Mouse (Mus musculus) cerebellum, adult 8-10 months (tissue): ENCODE measurements around the gene Mrpl32.

Experiments used
- DNase-seq: peaks from one replicate; pipeline ENCODE4 v3.0.0; 2022

Gene Mrpl32

GRCm38 (mm10) chr13:14612926-14613529 lies at the start of gene Mrpl32, which contains the start of gene Psma2:
Gene Mrpl32, minus strand, starts transcription at chr13:14613165.
Gene Psma2, plus strand, starts transcription at chr13:14613240.
- peak; percentile 97 for DNase-seq

GRCm38 (mm10) chr13:14649301-14649700 lies 36.3 kb upstream of the Mrpl32 start:
- DNase-seq = no peak

- no peak for DNase-seq
These were observed 27.0 kb upstream of the Mrpl32 start for GRCm38 (mm10) chr13:14639998-14640397.

- DNase-seq = peak; percentile 93
These were observed 17.0 kb upstream of the Mrpl32 start, which contains the start of gene AW209491 for GRCm38 (mm10) chr13:14629726-14630641. Gene AW209491, plus strand, starts transcription at chr13:14630154.

GRCm38 (mm10) chr13:14618724-14619123 lies 5.8 kb upstream of the Mrpl32 start:
- DNase-seq = peak; percentile 64

- no peak for DNase-seq
These were observed 588 bp upstream of the Mrpl32 start for GRCm38 (mm10) chr13:14613553-14613952.

GRCm38 (mm10) chr13:14612463-14612862 lies 502 bp downstream of the Mrpl32 start:
- no peak for DNase-seq

- DNase-seq = no peak
These were observed 5.3 kb downstream of the Mrpl32 start for GRCm38 (mm10) chr13:14607616-14608015.

- DNase-seq = no peak
These were observed 10.2 kb downstream of the Mrpl32 start for GRCm38 (mm10) chr13:14602744-14603143.

- DNase-seq = no peak
These were observed 32.6 kb downstream of the Mrpl32 start for GRCm38 (mm10) chr13:14580392-14580791.

GRCm38 (mm10) chr13:14574128-14574527 lies 38.8 kb downstream of the Mrpl32 start:
- no peak for DNase-seq

GRCm38 (mm10) chr13:14561336-14561735 lies 51.6 kb downstream of the Mrpl32 start:
- no peak for DNase-seq
